Mouse (Mus musculus) CH12.LX (cell line): Measurements from ENCODE around the gene Chd1l. TPM values are rescaled to one million over a fixed set of nuclear protein-coding genes. Genes with fewer than 3 reads are reported as not detected.

Experiments used
- DNase-seq: peaks from one replicate; pipeline ENCODE4 v3.0.0-alpha.2; 2013; ENCODE audit errors: extremely low read depth
- H3K27ac ChIP-seq: 2 replicates; pipeline ENCODE4 v1.5.1; 2012; ENCODE audit warnings: low read depth, mild to moderate bottlenecking, control low read depth, moderate library complexity; ENCODE audit not compliant: insufficient read depth
- H3K27me3 ChIP-seq: replicated peaks from 2 replicates; pipeline ENCODE3; 2012; ENCODE audit warnings: inconsistent platforms
- H3K36me3 ChIP-seq, 2 experiments: replicated peaks in 1 of 2; 2 replicates each; pipeline versions ENCODE3 to v1.6.1; 2012; ENCODE audit warnings: inconsistent platforms in 1 of 2, low read length in 1 of 2, mild to moderate bottlenecking in 1 of 2, mixed read lengths in 1 of 2, moderate library complexity in 1 of 2; ENCODE audit not compliant: control insufficient read depth in 1 of 2, insufficient read depth in 1 of 2
- H3K4me1 ChIP-seq, 2 experiments: 2 replicates each; pipeline ENCODE4 v1.6.1; 2012; ENCODE audit warnings: inconsistent platforms in 1 of 2, moderate library complexity in 1 of 2; ENCODE audit not compliant: insufficient read depth in 2 of 2, control insufficient read depth in 1 of 2
- H3K4me2 ChIP-seq: 2 replicates; pipeline ENCODE4 v1.6.1; 2012; ENCODE audit warnings: low read depth, mild to moderate bottlenecking, control low read depth; ENCODE audit not compliant: poor library complexity, insufficient read depth, severe bottlenecking
- H3K4me3 ChIP-seq, 3 experiments: fragments of 150-350 bp in 1 of 3; sonication (generic) in 1 of 3; replicated peaks in 1 of 3; 2 replicates each; pipeline versions ENCODE3 to v1.5.1; 2011 to 2012; ENCODE audit warnings: low read depth in 2 of 3, low read length in 2 of 3, mild to moderate bottlenecking in 2 of 3, moderate library complexity in 2 of 3, control low read depth in 1 of 3, improper control_type of control experiment in 1 of 3, inconsistent platforms in 1 of 3, mixed read lengths in 1 of 3; ENCODE audit not compliant: poor library complexity in 1 of 3
- H3K79me2 ChIP-seq: replicated peaks from 2 replicates; pipeline ENCODE4 v1.6.1; 2012; ENCODE audit warnings: mild to moderate bottlenecking, moderate library complexity; ENCODE audit not compliant: control insufficient read depth, poor library complexity, insufficient read depth, severe bottlenecking; ENCODE audit errors: extremely low read depth
- H3K9ac ChIP-seq: 2 replicates; pipeline ENCODE4 v1.6.1; 2012; ENCODE audit warnings: low read depth, mild to moderate bottlenecking, control low read depth, moderate library complexity; ENCODE audit not compliant: insufficient read depth
- H3K9me3 ChIP-seq: replicated peaks from 2 replicates; pipeline ENCODE3; 2012; ENCODE audit warnings: low read length, inconsistent platforms, mixed read lengths
- CHD1 ChIP-seq: IDR thresholded peaks from 2 replicates; pipeline ENCODE4 v1.6.1; 2012; ENCODE audit warnings: low read depth, low read length, improper control_type of control experiment, inconsistent platforms
- CHD2 ChIP-seq: IDR thresholded peaks from 2 replicates; pipeline ENCODE4 v1.6.1; 2011; ENCODE audit warnings: low read length, improper control_type of control experiment
- E2F4 ChIP-seq: IDR thresholded peaks from 2 replicates; pipeline ENCODE4 v1.6.1; 2011; ENCODE audit warnings: low read depth, low read length, improper control_type of control experiment; ENCODE audit not compliant: insufficient replicate concordance
- EP300 ChIP-seq: IDR thresholded peaks from 2 replicates; pipeline ENCODE4 v1.6.1; 2011; ENCODE audit warnings: low read length, improper control_type of control experiment
- JUN ChIP-seq: IDR thresholded peaks from 2 replicates; pipeline ENCODE4 v1.6.1; 2011; ENCODE audit warnings: low read depth, mild to moderate bottlenecking, low read length, improper control_type of control experiment, moderate library complexity; ENCODE audit not compliant: insufficient read depth
- MXI1 ChIP-seq: IDR thresholded peaks from 2 replicates; pipeline ENCODE4 v1.6.1; 2011; ENCODE audit warnings: mild to moderate bottlenecking, low read depth, low read length, improper control_type of control experiment
- MYC ChIP-seq: IDR thresholded peaks from 2 replicates; pipeline ENCODE4 v1.6.1; 2011; ENCODE audit warnings: low read depth, mild to moderate bottlenecking, improper control_type of control experiment, low read length
- NELFE ChIP-seq: IDR thresholded peaks from 2 replicates; pipeline ENCODE4 v1.6.1; 2011; ENCODE audit warnings: low read depth, low read length, improper control_type of control experiment
- POLR2A ChIP-seq: IDR thresholded peaks from 2 replicates; pipeline ENCODE4 v1.6.1; 2011; ENCODE audit warnings: low read depth, mild to moderate bottlenecking, improper control_type of control experiment, low read length
- POLR2AphosphoS2 ChIP-seq: IDR thresholded peaks from 2 replicates; pipeline ENCODE4 v1.6.1; 2011; ENCODE audit warnings: low read depth, low read length, improper control_type of control experiment
- RAD21 ChIP-seq: IDR thresholded peaks from 2 replicates; pipeline ENCODE4 v1.6.1; 2011; ENCODE audit warnings: low read depth, mild to moderate bottlenecking, low read length, improper control_type of control experiment, moderate library complexity
- SMC3 ChIP-seq: IDR thresholded peaks from 2 replicates; pipeline ENCODE4 v1.6.1; 2011; ENCODE audit warnings: low read depth, low read length, improper control_type of control experiment
- USF1 ChIP-seq: IDR thresholded peaks from 2 replicates; pipeline ENCODE4 v1.6.1; 2014; ENCODE audit warnings: low read depth, mild to moderate bottlenecking, inconsistent platforms, low read length, improper control_type of control experiment
- USF2 ChIP-seq: conservative IDR thresholded peaks from 2 replicates; pipeline ENCODE4 v1.6.1; 2011; ENCODE audit warnings: low read depth, low read length, improper control_type of control experiment
- ZKSCAN1 ChIP-seq: IDR thresholded peaks from 2 replicates; pipeline ENCODE4 v1.6.1; 2012; ENCODE audit warnings: low read depth, inconsistent platforms, low read length, improper control_type of control experiment, borderline replicate concordance
- ZMIZ1 ChIP-seq: IDR thresholded peaks from 2 replicates; pipeline ENCODE4 v1.6.1; 2012; ENCODE audit warnings: low read depth, mild to moderate bottlenecking, inconsistent platforms, low read length, improper control_type of control experiment
- dilution Hi-C: fragments of 300-500 bp; cut with MboI; formaldehyde crosslinking; loops from 2 replicates; pipeline ENCODE4 v1.14.3; 2020; ENCODE audit warnings: low sequenced_read_pairs; ENCODE audit not compliant: extremely low pct_unique_long_range_greater_than_20kb, extremely low pct_ligation_motif_present
- in situ Hi-C: fragments of 300-500 bp; cut with MboI; formaldehyde crosslinking; loops from 3 replicates; pipeline ENCODE4 v1.14.3; 2019; ENCODE audit warnings: low sequenced_read_pairs, low pct_ligation_motif_present, low pct_unique_long_range_greater_than_20kb, mixed read lengths
- polyA plus RNA-seq: library from polyadenylated mRNA; unstranded; fragments of >175 nt; gene quantifications from 2 replicates; pipeline ENCODE4 v1.2.1, GENCODE M21; 2012; ENCODE audit warnings: low read depth; ENCODE audit not compliant: insufficient read length
- total RNA-seq, 2 experiments: library from RNA; depleted of rRNA; stranded (reverse); fragments of 300-350 nt in 1 of 2; fragments of >200 nt in 1 of 2; gene quantifications; 2 replicates each; pipeline ENCODE4 v1.2.3; 2012 to 2014

Chd1l gene
- total and polyA plus RNA-seq, 3 experiments, result 24.7 to 29.0 (median 25.2) TPM

DNA sequence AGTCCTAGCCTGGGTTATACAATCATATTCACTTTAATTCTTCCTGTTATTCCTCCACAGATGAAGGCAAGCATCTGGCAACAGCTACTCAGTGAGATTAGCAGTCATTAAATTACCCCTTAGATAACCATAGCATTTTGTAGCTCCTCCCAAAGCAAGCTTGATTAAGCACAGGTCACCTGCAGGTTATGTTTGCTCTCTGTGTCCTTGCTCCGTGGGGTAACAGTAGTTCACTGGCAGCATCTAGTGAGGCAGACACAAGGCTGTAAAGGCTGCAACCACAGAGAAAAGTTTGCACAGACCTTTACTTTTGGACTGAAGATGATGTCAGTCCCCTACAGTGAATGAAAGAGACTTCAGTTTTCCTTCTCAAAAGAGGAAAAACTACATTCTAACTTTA lies 5.2 kb upstream of the Chd1l start:
- Histone ChIP-seq H3K4me3 (no peak overlapping the region), H3K27ac (no peak overlapping the region), H3K4me1 (peaks cover 13 to 21% of the 10 kb centered on the region in 2 experiments), H3K9me3 (no peaks in the 10 kb centered on the region), H3K9ac (no peak overlapping the region), H3K27me3 (no peaks in the 10 kb centered on the region), H3K4me2 (no peak overlapping the region), H3K79me2 (no peaks in the 10 kb centered on the region), H3K36me3 (no peaks in the 10 kb centered on the region)
- TF ChIP-seq USF2, result no peak
- dilution Hi-C loops, result no loop called here
- in situ Hi-C loops, result no loop called here
- DNase-seq, result no peak

- TF ChIP-seq MYC, result no peak
- no peak for TF ChIP-seq E2F4
- no peak for TF ChIP-seq ZMIZ1
- TF ChIP-seq NELFE, result no peak
- TF ChIP-seq USF1, result no peak
- TF ChIP-seq POLR2AphosphoS2, result no peak
- no peak for TF ChIP-seq SMC3
- TF ChIP-seq JUN, result no peak
- TF ChIP-seq MXI1, result no peak
- no peak for TF ChIP-seq EP300
- no peak for TF ChIP-seq POLR2A
- no peak for TF ChIP-seq RAD21
- TF ChIP-seq CHD2, result no peak
- no peak for TF ChIP-seq ZKSCAN1
- TF ChIP-seq CHD1, result no peak
- Histone ChIP-seq H3K4me3 (no peak overlapping the region), H3K4me1 (peaks cover 17 to 30% of the 10 kb centered on the region in 2 experiments), H3K36me3 (peaks cover 0 to 4% of the 10 kb centered on the region in 2 experiments), H3K27me3 (no peaks in the 10 kb centered on the region), H3K9ac (no peak overlapping the region; the same call in 1 of the 2 replicates), H3K79me2 (peaks cover 6% of the 10 kb centered on the region), H3K27ac (no peak overlapping the region), H3K9me3 (no peaks in the 10 kb centered on the region), H3K4me2 (no peak overlapping the region)
- dilution Hi-C loops (no loop called here), in situ Hi-C loops (no loop called here)
- DNase-seq, result no peak
These were observed 1.0 kb upstream of the Chd1l start for GRCm38 (mm10) chr3:97611021-97611420.
